Mouse (Mus musculus): ENCODE measurements around the gene Flywch1.

DNA sequence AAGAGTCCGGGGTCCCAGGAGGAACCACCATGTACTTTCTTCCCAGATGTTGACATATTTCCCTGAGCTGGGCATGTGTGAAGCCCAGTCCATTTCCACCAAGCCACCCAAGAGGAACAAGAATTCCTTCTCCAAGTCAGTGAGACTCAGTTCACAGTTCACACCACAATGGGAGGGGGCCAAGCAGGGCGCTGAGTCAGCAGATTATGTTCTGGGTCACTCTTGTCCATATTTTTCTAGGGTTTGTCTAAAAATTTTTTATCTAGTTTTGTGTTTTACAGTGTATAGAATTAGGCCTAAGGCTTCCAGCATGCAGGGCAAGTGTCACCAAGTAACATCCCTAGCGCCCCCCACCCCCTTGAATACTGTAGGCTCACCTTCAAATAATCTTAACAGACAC lies 10.2 kb downstream of the Flywch1 start:
- TF ChIP-seq CTCF (IDR thresholded peaks at IDR 0.05; ENCODE audit: insufficient read depth, low read depth, low read length) (no peak), POLR2A (IDR thresholded peaks at IDR 0.05; ENCODE audit: insufficient read depth, low read depth, low read length) (no peak)
